Mouse (Mus musculus): ENCODE measurements at regions not wholly inside any gene's neighbourhood (a gene's known extent, or its start where the extent isn't known, plus 50 kb on each side); places are given as distances from the start of the nearest gene placed in this dataset.

- no peak for ATAC-seq (ENCODE audit: poor library complexity, severe bottlenecking)
Measured at GRCm38 (mm10) chr4:119018573-119018972, 57.2 kb downstream of the Lao1 start.

- ATAC-seq (ENCODE audit: poor library complexity, severe bottlenecking), result peak; percentile 18; the same call in 1 of the 2 replicates
Measured at GRCm38 (mm10) chr4:119019013-119019781, 57.8 kb downstream of the Lao1 start.

GRCm38 (mm10) chr4:119022338-119022737 is 61.0 kb downstream of the Lao1 start:
- ATAC-seq (ENCODE audit: poor library complexity, severe bottlenecking), result no peak

- ATAC-seq (ENCODE audit: poor library complexity, severe bottlenecking), result no peak
Measured at GRCm38 (mm10) chr4:119026237-119026861, 65.0 kb downstream of the Lao1 start.

- no peak for ATAC-seq (ENCODE audit: poor library complexity, severe bottlenecking)
Measured at GRCm38 (mm10) chr4:119028208-119028821, 66.9 kb downstream of the Lao1 start.

- ATAC-seq (ENCODE audit: poor library complexity, severe bottlenecking), result no peak
Measured at GRCm38 (mm10) chr4:119029091-119029490, 67.7 kb downstream of the Lao1 start.

- no peak for ATAC-seq (ENCODE audit: poor library complexity, severe bottlenecking)
Measured at GRCm38 (mm10) chr4:119029735-119030134, 68.4 kb downstream of the Lao1 start.

GRCm38 (mm10) chr4:119030865-119031264 is 69.5 kb downstream of the Lao1 start:
- 0 out of 2 replicates have a peak, but pooled peaks have one; percentile 3 for ATAC-seq (ENCODE audit: poor library complexity, severe bottlenecking)

GRCm38 (mm10) chr4:119033006-119033405 is 71.6 kb downstream of the Lao1 start:
- ATAC-seq (ENCODE audit: poor library complexity, severe bottlenecking), result no peak

- ATAC-seq (ENCODE audit: poor library complexity, severe bottlenecking), result no peak
Measured at GRCm38 (mm10) chr4:119036582-119036981, 71.9 kb upstream of the Slc2a1 start.

- ATAC-seq (ENCODE audit: poor library complexity, severe bottlenecking), result no peak
Measured at GRCm38 (mm10) chr4:119040041-119040440, 68.5 kb upstream of the Slc2a1 start.

- no peak for ATAC-seq (ENCODE audit: poor library complexity, severe bottlenecking)
Measured at GRCm38 (mm10) chr4:119041616-119042015, 66.9 kb upstream of the Slc2a1 start.

GRCm38 (mm10) chr4:119044005-119044677 is 64.4 kb upstream of the Slc2a1 start:
- ATAC-seq (ENCODE audit: poor library complexity, severe bottlenecking), result no peak

- ATAC-seq (ENCODE audit: poor library complexity, severe bottlenecking), result no peak
Measured at GRCm38 (mm10) chr4:119044836-119045235, 63.7 kb upstream of the Slc2a1 start.

GRCm38 (mm10) chr4:119050867-119051353 is 57.6 kb upstream of the Slc2a1 start:
- ATAC-seq (ENCODE audit: poor library complexity, severe bottlenecking), result no peak

- 0 out of 2 replicates have a peak, but pooled peaks have one; percentile 32 for ATAC-seq (ENCODE audit: poor library complexity, severe bottlenecking)
Measured at GRCm38 (mm10) chr4:119052537-119052936, 56.0 kb upstream of the Slc2a1 start.

- no peak for ATAC-seq (ENCODE audit: poor library complexity, severe bottlenecking)
Measured at GRCm38 (mm10) chr4:119053241-119053640, 55.3 kb upstream of the Slc2a1 start.

- peak; percentile 57 for ATAC-seq (ENCODE audit: poor library complexity, severe bottlenecking)
Measured at GRCm38 (mm10) chr4:119053680-119054079, 54.8 kb upstream of the Slc2a1 start.

GRCm38 (mm10) chr4:119054129-119054528 is 54.4 kb upstream of the Slc2a1 start:
- no peak for ATAC-seq (ENCODE audit: poor library complexity, severe bottlenecking)

GRCm38 (mm10) chr4:119057191-119057590 is 51.3 kb upstream of the Slc2a1 start:
- no peak for ATAC-seq (ENCODE audit: poor library complexity, severe bottlenecking)

- no peak for ATAC-seq (ENCODE audit: poor library complexity, severe bottlenecking)
Measured at GRCm38 (mm10) chr4:119057826-119058225, 50.7 kb upstream of the Slc2a1 start.
